Mouse (Mus musculus): ENCODE measurements around the gene Arhgap10. TPM values are rescaled to one million over a fixed set of nuclear protein-coding genes. Genes with fewer than 3 reads are reported as not detected.

Gene Arhgap10
- polyA plus RNA-seq, 1 experiment from 2014 or later = 6.3 TPM

- no peak for ATAC-seq (ENCODE audit: low FRiP score)
- no peaks in the 10 kb centered on the region for H3K9me3 ChIP-seq
- no peak overlapping the region for H3K9ac ChIP-seq
- no peaks in the 10 kb centered on the region for H3K36me3 ChIP-seq
- H3K4me2 ChIP-seq = no peak overlapping the region
- no peak overlapping the region for H3K27ac ChIP-seq
- peaks cover 13% of the 10 kb centered on the region for H3K4me1 ChIP-seq (replicated peaks)
- no peak overlapping the region for H3K4me3 ChIP-seq
- 86% methylated on average over 7 of the region's 7 CpGs for WGBS
- no peaks in the 10 kb centered on the region for H3K27me3 ChIP-seq
These were observed 148.1 kb downstream of the Arhgap10 start for GRCm38 (mm10) chr8:77369671-77370070.

- 59% methylated on average over 3 of the region's 3 CpGs for whole genome bisulfite sequencing
These were observed 150.7 kb downstream of the Arhgap10 start for GRCm38 (mm10) chr8:77367091-77367490.

GRCm38 (mm10) chr8:77366446-77366845, 151.3 kb downstream of the Arhgap10 start:
- H3K27me3 ChIP-seq = no peaks in the 10 kb centered on the region
- H3K4me3 ChIP-seq = no peak overlapping the region
- H3K4me2 ChIP-seq = no peak overlapping the region
- no peaks in the 10 kb centered on the region for H3K9me3 ChIP-seq
- ATAC-seq (ENCODE audit: low FRiP score) = no peak
- H3K4me1 ChIP-seq (replicated peaks) = peaks cover 19% of the 10 kb centered on the region
- WGBS = 85% methylated on average over 4 of the region's 4 CpGs
- H3K9ac ChIP-seq = no peak overlapping the region
- H3K36me3 ChIP-seq = no peaks in the 10 kb centered on the region
- H3K27ac ChIP-seq = no peak overlapping the region

More at GRCm38 (mm10) chr8:77367091-77367490, 150.7 kb downstream of the Arhgap10 start:
- Histone ChIP-seq H3K4me2 (no peak overlapping the region), H3K9me3 (no peaks in the 10 kb centered on the region), H3K4me1 (replicated peaks) (peaks cover 13% of the 10 kb centered on the region), H3K36me3 (no peaks in the 10 kb centered on the region), H3K27me3 (no peaks in the 10 kb centered on the region), H3K4me3 (no peak overlapping the region), H3K27ac (no peak overlapping the region), H3K9ac (no peak overlapping the region)
- ATAC-seq (ENCODE audit: low FRiP score) = no peak

GRCm38 (mm10) chr8:77365990-77366389, 151.8 kb downstream of the Arhgap10 start:
- no peaks in the 10 kb centered on the region for H3K27me3 ChIP-seq

GRCm38 (mm10) chr8:77364472-77364871, 153.3 kb downstream of the Arhgap10 start:
- H3K4me1 ChIP-seq (replicated peaks) = peaks cover 11% of the 10 kb centered on the region
- H3K27ac ChIP-seq = no peak overlapping the region
- 92% methylated on average over 11 of the region's 11 CpGs for WGBS
- no peak for ATAC-seq (ENCODE audit: low FRiP score)
- H3K27me3 ChIP-seq = no peaks in the 10 kb centered on the region
- no peaks in the 10 kb centered on the region for H3K9me3 ChIP-seq
- no peak overlapping the region for H3K9ac ChIP-seq
- no peaks in the 10 kb centered on the region for H3K36me3 ChIP-seq
- H3K4me3 ChIP-seq = no peak overlapping the region
- no peak overlapping the region for H3K4me2 ChIP-seq

More at GRCm38 (mm10) chr8:77365990-77366389, 151.8 kb downstream of the Arhgap10 start:
- no peak overlapping the region for H3K27ac ChIP-seq
- H3K4me3 ChIP-seq = no peak overlapping the region
- H3K9ac ChIP-seq = no peak overlapping the region
- 76% methylated on average over 6 of the region's 6 CpGs for WGBS
- H3K36me3 ChIP-seq = no peaks in the 10 kb centered on the region
- H3K4me1 ChIP-seq (replicated peaks) = peaks cover 22% of the 10 kb centered on the region
- ATAC-seq (ENCODE audit: low FRiP score) = no peak
- H3K9me3 ChIP-seq = no peaks in the 10 kb centered on the region
- no peak overlapping the region for H3K4me2 ChIP-seq

- no peak overlapping the region for H3K27ac ChIP-seq
- peaks cover 11% of the 10 kb centered on the region for H3K4me1 ChIP-seq (replicated peaks)
- no peaks in the 10 kb centered on the region for H3K36me3 ChIP-seq
- no peaks in the 10 kb centered on the region for H3K9me3 ChIP-seq
- ATAC-seq (ENCODE audit: low FRiP score) = no peak
- H3K4me2 ChIP-seq = no peak overlapping the region
- H3K4me3 ChIP-seq = no peak overlapping the region
- H3K27me3 ChIP-seq = no peaks in the 10 kb centered on the region
- WGBS = 52% methylated on average over 5 of the region's 5 CpGs
- no peak overlapping the region for H3K9ac ChIP-seq
These were observed 156.9 kb downstream of the Arhgap10 start for GRCm38 (mm10) chr8:77360853-77361252.

- no peak overlapping the region for H3K4me2 ChIP-seq
- H3K9me3 ChIP-seq = no peaks in the 10 kb centered on the region
- no peaks in the 10 kb centered on the region for H3K36me3 ChIP-seq
- no peaks in the 10 kb centered on the region for H3K27me3 ChIP-seq
- WGBS = 61% methylated on average over 5 of the region's 5 CpGs
- ATAC-seq (ENCODE audit: low FRiP score) = no peak
- peaks cover 11% of the 10 kb centered on the region for H3K4me1 ChIP-seq (replicated peaks)
- no peak overlapping the region for H3K4me3 ChIP-seq
- no peak overlapping the region for H3K9ac ChIP-seq
- H3K27ac ChIP-seq = no peak overlapping the region
These were observed 157.3 kb downstream of the Arhgap10 start for GRCm38 (mm10) chr8:77360423-77360822.

GRCm38 (mm10) chr8:77357126-77357525, 160.6 kb downstream of the Arhgap10 start:
- Histone ChIP-seq H3K4me2 (no peak overlapping the region), H3K4me3 (no peak overlapping the region), H3K27ac (no peak overlapping the region), H3K9ac (no peak overlapping the region), H3K4me1 (replicated peaks) (peaks cover 13% of the 10 kb centered on the region), H3K27me3 (no peaks in the 10 kb centered on the region), H3K36me3 (no peaks in the 10 kb centered on the region), H3K9me3 (no peaks in the 10 kb centered on the region)
- ATAC-seq (ENCODE audit: low FRiP score) = no peak
- WGBS = 70% methylated on average over 8 of the region's 8 CpGs

- Histone ChIP-seq H3K4me1 (replicated peaks) (peaks cover 2% of the 10 kb centered on the region; the same call in 1 of the 2 replicates), H3K36me3 (no peaks in the 10 kb centered on the region), H3K9me3 (no peaks in the 10 kb centered on the region), H3K4me2 (no peak overlapping the region), H3K9ac (no peak overlapping the region), H3K27me3 (no peaks in the 10 kb centered on the region), H3K4me3 (no peak overlapping the region), H3K27ac (no peak overlapping the region)
- WGBS = 85% methylated on average over 5 of the region's 5 CpGs
- ATAC-seq (ENCODE audit: low FRiP score) = no peak
These were observed 162.4 kb downstream of the Arhgap10 start for GRCm38 (mm10) chr8:77355344-77355743.

- WGBS = 79% methylated on average over 1 of the region's 1 CpGs
- Histone ChIP-seq H3K27me3 (no peaks in the 10 kb centered on the region), H3K36me3 (no peaks in the 10 kb centered on the region), H3K4me1 (replicated peaks) (peaks cover 8% of the 10 kb centered on the region; the same call in 1 of the 2 replicates), H3K9ac (no peak overlapping the region), H3K4me2 (no peak overlapping the region), H3K9me3 (no peaks in the 10 kb centered on the region), H3K27ac (no peak overlapping the region), H3K4me3 (no peak overlapping the region)
- ATAC-seq (ENCODE audit: low FRiP score) = no peak
These were observed 163.6 kb downstream of the Arhgap10 start for GRCm38 (mm10) chr8:77354189-77354588.

GRCm38 (mm10) chr8:77351177-77351860, 166.4 kb downstream of the Arhgap10 start:
- H3K9me3 ChIP-seq = no peaks in the 10 kb centered on the region
- 78% methylated on average over 9 of the region's 9 CpGs for WGBS
- H3K4me3 ChIP-seq = no peak overlapping the region
- ATAC-seq (ENCODE audit: low FRiP score) = no peak
- H3K4me1 ChIP-seq (replicated peaks) = peaks cover 8% of the 10 kb centered on the region; the same call in 1 of the 2 replicates
- H3K36me3 ChIP-seq = no peaks in the 10 kb centered on the region
- H3K27ac ChIP-seq = no peak overlapping the region
- no peak overlapping the region for H3K9ac ChIP-seq
- H3K4me2 ChIP-seq = no peak overlapping the region
- H3K27me3 ChIP-seq = no peaks in the 10 kb centered on the region

- Histone ChIP-seq H3K27ac (no peak overlapping the region), H3K27me3 (no peaks in the 10 kb centered on the region), H3K9me3 (no peaks in the 10 kb centered on the region), H3K4me3 (no peak overlapping the region), H3K9ac (no peak overlapping the region), H3K4me2 (no peak overlapping the region), H3K4me1 (replicated peaks) (peaks cover 8% of the 10 kb centered on the region; the same call in 1 of the 2 replicates), H3K36me3 (no peaks in the 10 kb centered on the region)
- no peak for ATAC-seq (ENCODE audit: low FRiP score)
- WGBS = 89% methylated on average over 4 of the region's 4 CpGs
These were observed 167.5 kb downstream of the Arhgap10 start for GRCm38 (mm10) chr8:77350121-77350777.

- H3K4me1 ChIP-seq (replicated peaks) = peaks cover 11% of the 10 kb centered on the region
- H3K9ac ChIP-seq = no peak overlapping the region
- no peak overlapping the region for H3K27ac ChIP-seq
- no peak overlapping the region for H3K4me3 ChIP-seq
- H3K36me3 ChIP-seq = no peaks in the 10 kb centered on the region
- no peaks in the 10 kb centered on the region for H3K27me3 ChIP-seq
- H3K9me3 ChIP-seq = no peaks in the 10 kb centered on the region
- WGBS = 94% methylated on average over 6 of the region's 6 CpGs
- ATAC-seq (ENCODE audit: low FRiP score) = no peak
- no peak overlapping the region for H3K4me2 ChIP-seq
These were observed 173.8 kb downstream of the Arhgap10 start for GRCm38 (mm10) chr8:77343916-77344315.

Data from hindbrain, embryonic 13.5 days (tissue).